ENCODE assay signal across 23 mouse cellular contexts in the genomic region with DNA sequence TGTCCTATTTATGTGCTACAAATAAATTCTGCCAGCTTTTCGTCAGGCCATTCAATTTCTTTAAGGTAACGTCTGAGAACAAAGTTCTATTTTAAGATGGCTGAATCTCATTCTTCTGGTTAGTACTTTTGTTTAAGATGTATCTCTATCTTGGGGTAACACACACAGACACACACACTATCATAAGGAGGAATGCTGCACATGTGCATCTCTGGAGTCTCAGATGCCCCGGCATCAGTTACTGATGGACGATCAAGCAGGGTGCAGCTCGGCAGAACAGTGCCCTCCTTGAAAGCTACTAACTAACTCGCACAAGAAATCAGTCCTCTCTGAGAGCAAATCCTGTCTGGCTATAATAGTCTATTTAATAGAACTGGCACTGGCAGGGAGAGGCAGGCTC. TPM values are rescaled to one million over a fixed set of nuclear protein-coding genes. Genes with fewer than 3 reads are reported as not detected.
DNase-seq lines count a peak whose midpoint lies in the region; ATAC-seq lines count a peak whose summit lies in the region.
"Had no signal": no experiment of that assay in that cellular context is flagged by ENCODE, and none has a peak within 500 bp of the region (broad histone marks: within the 10 kb centered on the region; RNA-seq: fewer than 3 reads in every experiment).

No protein-coding gene starts in this region.

- peak; percentile 79 for ATAC-seq in liver, embryonic 11.5 days (replicated peaks; ENCODE audit: low FRiP score)
- ATAC-seq in liver, embryonic 15.5 days (ENCODE audit: insufficient read depth) = peak; percentile 71
- peak; percentile 62; the same call in 1 of the 2 replicates for ATAC-seq in megakaryocyte-erythroid progenitor cell, adult 5-6 weeks (replicated peaks; ENCODE audit: low FRiP score, low TSS enrichment, poor library complexity, severe bottlenecking)
- ATAC-seq: activated CD4-positive, CD25-positive, alpha-beta regulatory T cell, adult 4 months; forebrain, embryonic 14.5 days; Patski had no signal

- H3K4me3 ChIP-seq in liver, embryonic 11.5 days (ENCODE audit: low read depth, low read length) = no peak overlapping the region
- no peak overlapping the region for H3K4me3 ChIP-seq in liver, embryonic 15.5 days (replicated peaks)
- no peak overlapping the region for H3K4me3 ChIP-seq in limb, embryonic 10.5 days
- H3K4me3 ChIP-seq: embryonic facial prominence, embryonic 12.5 days; forebrain, embryonic 10.5 days; heart, adult 2 months; heart, embryonic 15.5 days; hindbrain, embryonic 10.5 days had no signal

- H3K9ac ChIP-seq in liver, embryonic 11.5 days (ENCODE audit: low read depth, low read length) = no peak overlapping the region
- H3K9ac ChIP-seq in liver, embryonic 15.5 days = no peak overlapping the region
- H3K9ac ChIP-seq: embryonic facial prominence, embryonic 12.5 days; heart, embryonic 15.5 days; hindbrain, embryonic 14.5 days had no signal

- intact Hi-C loops in heart, postnatal 14 days (cut with DNase I) = no loop called here

- H3K36me3 ChIP-seq in liver, embryonic 11.5 days (ENCODE audit: control insufficient read depth, insufficient read depth, low read length) = peaks cover 2% of the 10 kb centered on the region; the same call in 1 of the 2 replicates
- H3K36me3 ChIP-seq in liver, embryonic 15.5 days (replicated peaks) = no peaks in the 10 kb centered on the region
- peaks cover 6% of the 10 kb centered on the region for H3K36me3 ChIP-seq in limb, embryonic 10.5 days

- H3K4me1 ChIP-seq in liver, embryonic 11.5 days (replicated peaks; ENCODE audit: control insufficient read depth, insufficient read depth, low read length) = peaks cover 16% of the 10 kb centered on the region
- H3K4me1 ChIP-seq in liver, embryonic 15.5 days (replicated peaks) = peaks cover 30% of the 10 kb centered on the region
- H3K4me1 ChIP-seq in limb, embryonic 10.5 days = peaks cover 4% of the 10 kb centered on the region; the same call in 1 of the 2 replicates

- DNase-seq in heart, adult 11 months = peak; percentile 18
- no peak for DNase-seq in heart, postnatal 14 days
- no peak for DNase-seq in liver, embryonic 11.5 days (ENCODE audit: low spot score)
- no peak for DNase-seq in limb, embryonic 10.5 days (ENCODE audit: low spot score)
- DNase-seq in lung, postnatal 10 days = no peak
- no peak for DNase-seq in layer of hippocampus, postnatal 10 days (ENCODE audit: low spot score in 2 of 2)
- DNase-seq: adrenal gland, postnatal 25 days; B cell, adult 2 months; cerebellum, adult 11 months; cerebellum, adult 9-10 months; cerebellum, postnatal 25 days; heart, adult 2 months had no signal

- H3K27me3 ChIP-seq in liver, embryonic 11.5 days (replicated peaks; ENCODE audit: control insufficient read depth, insufficient read depth, low read length) = no peaks in the 10 kb centered on the region
- H3K27me3 ChIP-seq in liver, embryonic 15.5 days = no peaks in the 10 kb centered on the region
- H3K27me3 ChIP-seq in limb, embryonic 10.5 days (ENCODE audit: low read depth, poor library complexity, severe bottlenecking) = no peaks in the 10 kb centered on the region
- H3K27me3 ChIP-seq: embryonic facial prominence, embryonic 12.5 days; heart, embryonic 15.5 days; Patski had no signal

- H3K9me3 ChIP-seq in liver, embryonic 11.5 days (ENCODE audit: control insufficient read depth, low read length) = no peaks in the 10 kb centered on the region
- H3K9me3 ChIP-seq in liver, embryonic 15.5 days (replicated peaks) = no peaks in the 10 kb centered on the region
- no peaks in the 10 kb centered on the region for H3K9me3 ChIP-seq in limb, embryonic 10.5 days (replicated peaks)
- H3K9me3 ChIP-seq: embryonic facial prominence, embryonic 12.5 days; forebrain, embryonic 10.5 days; heart, embryonic 15.5 days; hindbrain, embryonic 10.5 days had no signal

- WGBS in liver, embryonic 11.5 days = 57% methylated on average over 6 of the region's 6 CpGs
- WGBS in liver, embryonic 15.5 days (ENCODE audit: insufficient replicate concordance) = 39% methylated on average over 6 of the region's 6 CpGs
- WGBS in limb, embryonic 10.5 days = 35% methylated on average over 6 of the region's 6 CpGs

- H3K27ac ChIP-seq in liver, embryonic 11.5 days (ENCODE audit: low read depth, low read length) = no peak overlapping the region
- peak overlapping the region; percentile 71 for H3K27ac ChIP-seq in liver, embryonic 15.5 days (replicated peaks)
- no peak overlapping the region for H3K27ac ChIP-seq in limb, embryonic 10.5 days
- H3K27ac ChIP-seq: embryonic facial prominence, embryonic 12.5 days; forebrain, embryonic 10.5 days; heart, adult 2 months; heart, embryonic 15.5 days; hindbrain, embryonic 10.5 days; hindbrain, embryonic 14.5 days had no signal

- no peak overlapping the region for H3K4me2 ChIP-seq in liver, embryonic 11.5 days
- peak overlapping the region; percentile 33 for H3K4me2 ChIP-seq in liver, embryonic 15.5 days
- H3K4me2 ChIP-seq: embryonic facial prominence, embryonic 12.5 days; heart, embryonic 11.5 days; heart, embryonic 15.5 days; hindbrain, embryonic 14.5 days had no signal

RNA-seq across cellular contexts. Expression of gene Micu2, which starts 30.2 kb away (rescaled TPM):
- total RNA-seq in heart, postnatal 14 days (2021) = 10 to 100 TPM; 63.8 to 64.7 TPM
- polyA plus RNA-seq in liver, embryonic 11.5 days (2014; fragmentation: Nextera tagmentation; extraction: Ambion mirVana) = 55.1 and 64.2 TPM in 2 replicates
- 36.4 and 39.0 TPM in 2 replicates for polyA plus RNA-seq in liver, embryonic 15.5 days (2015; fragmentation: Nextera tagmentation; extraction: Ambion mirVana)
- 28.9 and 32.4 TPM in 2 replicates for total RNA-seq in megakaryocyte-erythroid progenitor cell, adult 5-6 weeks (2014; fragmentation: Nextera tagmentation)
- total RNA-seq in megakaryocyte-erythroid progenitor cell, adult 5-6 weeks (2017) = 73.5 and 107 TPM in 2 replicates
- 59.7 and 68.3 TPM in 2 replicates for polyA plus RNA-seq in limb, embryonic 10.5 days (2016; fragmentation: Nextera tagmentation; extraction: Ambion mirVana)
- 10 to 100 TPM; 33.5 to 34.4 TPM for total RNA-seq in layer of hippocampus, postnatal 10 days (2021)
